Mouse (Mus musculus) CD8-positive naive resting alpha-beta T cell, adult 2 months (primary cell): ENCODE measurements around the gene Ccr6.
A peak's percentile ranks its signal among the peaks of the same experiment; 100 is the strongest.

Experiments
- DNase-seq, 2 experiments: peaks; one replicate each; pipeline ENCODE4 v3.0.0; 2022; ENCODE audit warnings: low read depth in 2 of 2, low spot score in 2 of 2

Gene Ccr6

DNA sequence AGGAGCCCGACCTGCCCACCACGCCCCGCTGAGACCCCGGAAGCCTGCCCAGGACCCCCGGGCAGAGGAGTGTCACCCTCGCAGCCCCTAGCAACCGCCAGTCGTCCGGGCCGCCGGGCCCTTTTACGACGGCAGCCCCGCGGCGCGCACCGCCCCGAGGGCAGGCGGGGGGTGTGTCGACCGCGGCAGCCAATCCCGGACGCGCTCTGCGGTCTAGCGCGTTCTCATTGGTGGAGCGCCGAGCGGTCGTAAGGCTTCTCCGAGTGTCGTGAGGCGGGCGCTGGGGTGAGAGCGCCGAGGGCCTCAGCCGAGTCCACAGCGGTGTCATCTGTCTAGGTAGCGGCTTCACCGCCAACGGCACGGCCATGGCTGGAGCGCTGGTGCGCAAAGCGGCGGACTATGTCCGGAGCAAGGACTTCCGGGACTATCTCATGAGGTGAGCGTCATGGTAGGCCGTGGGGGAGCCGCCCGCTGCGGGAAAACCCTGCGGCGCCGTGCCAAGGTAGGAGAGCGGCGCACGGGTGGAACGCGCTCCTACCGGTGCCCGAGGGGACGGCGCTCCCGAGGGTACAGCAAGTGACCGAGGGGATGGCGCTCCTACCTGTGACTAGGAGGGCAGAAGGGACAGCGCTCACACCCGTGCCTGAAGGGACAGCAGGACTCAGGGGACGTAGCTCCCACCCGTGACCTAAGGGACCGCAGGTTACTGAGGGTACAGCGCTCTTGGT lies 47.8 kb downstream of the Ccr6 start:
- peak; percentile 90 to 93 for DNase-seq

GRCm38 (mm10) chr17:8284254-8284661 lies 48.4 kb downstream of the Ccr6 start:
- no peak for DNase-seq

- DNase-seq, result no peak
These were observed 49.2 kb downstream of the Ccr6 start for GRCm38 (mm10) chr17:8285056-8285455.

DNA sequence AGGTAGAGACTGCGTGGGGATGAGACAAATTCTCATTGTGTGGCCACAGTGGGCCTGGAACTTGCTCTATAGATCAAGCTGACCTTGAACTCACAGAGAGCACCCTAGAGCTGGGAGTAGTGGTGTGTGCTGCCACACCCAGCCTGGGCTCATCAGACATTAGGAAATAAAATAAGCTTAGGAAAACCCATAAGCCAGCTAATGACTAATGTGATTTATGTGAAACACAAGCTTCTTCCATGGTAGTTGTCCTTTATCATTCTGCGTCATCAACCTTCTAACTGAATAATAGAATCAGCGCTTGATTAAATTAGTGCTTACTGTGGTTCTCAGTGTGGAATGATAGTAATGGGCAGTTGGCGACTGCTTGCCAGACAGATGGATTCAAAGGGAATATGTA lies 51.1 kb downstream of the Ccr6 start:
- DNase-seq, result no peak

DNA sequence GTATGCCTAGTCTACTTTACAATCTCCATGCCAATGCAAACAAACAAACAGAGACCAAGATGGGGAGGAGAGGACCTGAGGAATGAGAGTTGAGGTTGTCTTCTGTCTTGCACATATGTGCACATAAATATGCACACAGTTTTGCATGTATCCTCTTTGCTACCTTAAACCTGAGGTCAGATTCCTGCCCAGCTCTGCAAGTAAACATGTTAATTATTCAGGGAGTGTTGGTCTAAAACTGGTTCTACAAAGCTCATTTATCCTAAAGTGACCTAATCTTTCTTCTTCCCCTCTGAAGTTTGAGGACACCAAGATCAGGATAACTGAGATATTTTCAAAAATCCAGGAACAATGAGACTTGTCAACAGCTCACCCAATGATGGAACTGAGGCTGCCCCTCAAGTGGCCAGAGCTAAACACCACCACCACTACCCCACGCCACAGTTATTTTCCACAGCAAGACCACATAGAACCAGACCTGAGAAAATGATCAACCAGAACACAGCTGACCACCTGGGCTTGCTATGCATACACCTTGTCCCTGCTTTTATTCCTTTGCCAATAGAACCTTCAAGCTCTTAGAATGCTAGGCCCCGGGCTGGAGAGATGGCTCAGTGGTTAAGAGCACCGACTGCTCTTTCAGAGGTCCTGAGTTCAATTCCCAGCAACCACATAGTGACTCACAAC lies 54.3 kb downstream of the Ccr6 start:
- no peak for DNase-seq

GRCm38 (mm10) chr17:8290736-8291135 lies 54.9 kb downstream of the Ccr6 start:
- no peak for DNase-seq

DNA sequence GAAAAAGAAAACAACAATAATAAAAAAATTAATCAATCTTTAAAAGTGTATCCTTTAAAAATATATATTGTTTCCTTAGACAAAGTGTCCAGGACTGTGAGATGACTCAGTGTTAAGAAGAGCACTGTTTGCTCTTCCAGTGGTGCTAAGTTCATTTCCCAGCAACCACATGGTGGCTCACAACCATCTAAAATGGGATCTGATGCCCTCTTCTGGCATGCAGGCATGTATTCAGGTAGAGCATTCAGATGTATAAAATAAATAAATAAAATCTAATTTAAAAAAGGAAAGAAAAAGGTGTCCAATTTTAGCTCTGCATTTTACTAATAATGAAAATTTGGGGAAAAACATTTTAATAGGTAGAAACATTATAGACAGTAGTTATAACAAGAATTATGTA lies 60.0 kb downstream of the Ccr6 start:
- no peak for DNase-seq

DNA sequence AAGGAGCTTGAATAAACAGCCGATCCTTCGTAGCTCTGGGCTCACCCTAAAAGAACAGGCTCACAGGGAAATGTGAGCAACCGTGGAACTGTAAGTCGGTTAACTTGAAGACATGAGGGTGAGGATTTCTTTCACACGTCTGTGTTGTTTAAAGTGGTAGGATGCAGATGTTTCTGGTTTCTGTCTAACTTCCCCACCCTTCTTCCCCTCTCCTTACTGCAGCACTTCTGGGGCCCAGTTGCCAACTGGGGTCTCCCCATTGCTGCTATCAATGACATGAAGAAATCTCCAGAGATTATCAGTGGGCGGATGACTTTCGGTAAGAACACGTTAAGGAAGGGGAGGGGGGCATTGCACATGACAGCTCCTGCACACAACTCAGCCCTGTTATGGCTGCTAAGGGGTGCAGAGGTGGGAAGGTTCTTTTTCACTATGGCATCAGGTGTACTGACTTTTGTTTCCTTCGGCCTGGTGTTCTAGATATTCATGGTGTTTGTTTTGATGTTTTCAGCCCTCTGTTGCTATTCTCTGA lies 60.5 kb downstream of the Ccr6 start:
- no peak for DNase-seq

GRCm38 (mm10) chr17:8297746-8298145 lies 61.9 kb downstream of the Ccr6 start:
- no peak for DNase-seq

- DNase-seq, result no peak
These were observed 62.4 kb downstream of the Ccr6 start for GRCm38 (mm10) chr17:8298281-8298680.

GRCm38 (mm10) chr17:8299524-8299923 lies 63.7 kb downstream of the Ccr6 start:
- DNase-seq, result no peak

- DNase-seq, result no peak
These were observed 65.7 kb downstream of the Ccr6 start for GRCm38 (mm10) chr17:8301515-8301914.

DNA sequence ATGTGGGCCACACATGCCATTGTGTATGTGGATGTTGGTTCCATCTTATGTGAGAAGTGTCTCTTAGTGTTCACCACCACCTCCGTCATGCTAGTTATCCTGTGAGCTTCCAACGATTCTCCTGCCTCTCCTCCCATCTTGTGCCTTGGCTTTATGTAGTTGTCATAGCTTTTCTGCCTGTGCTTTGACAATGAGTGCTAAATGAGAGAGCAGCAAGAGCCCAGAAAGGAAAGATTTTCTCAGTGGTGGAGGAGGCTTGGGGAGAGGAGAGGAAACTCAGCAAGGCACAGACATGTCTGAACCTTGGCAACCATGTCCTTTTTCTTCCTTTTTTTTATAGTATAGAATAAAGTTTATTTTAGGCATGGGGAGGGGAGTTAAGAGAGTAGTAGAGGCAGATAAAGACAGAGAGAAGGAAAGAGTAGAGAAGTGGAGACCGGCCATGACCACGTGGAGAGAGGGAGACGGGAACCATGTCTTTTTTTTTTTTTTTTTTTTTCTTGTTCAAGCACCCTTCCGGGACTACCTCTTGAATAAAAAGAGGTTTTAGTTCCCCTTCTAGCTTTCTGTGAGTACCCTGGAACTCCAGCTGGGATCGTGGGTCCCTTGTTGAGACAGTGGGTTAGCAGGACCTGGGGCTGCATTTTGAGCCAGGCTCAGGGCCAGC lies 67.1 kb downstream of the Ccr6 start:
- DNase-seq, result no peak

- no peak for DNase-seq
These were observed 67.8 kb downstream of the Ccr6 start for GRCm38 (mm10) chr17:8303671-8304070.

- DNase-seq, result no peak
These were observed 70.0 kb downstream of the Ccr6 start for GRCm38 (mm10) chr17:8305801-8306200.
